Mouse (Mus musculus) retina, embryonic 14.5 days (tissue): ENCODE measurements around the gene Cfap126.
"Not testable (repeated sequence)": the region's sequence is repeated elsewhere in the genome, so short reads cannot be mapped to it uniquely, and the experiment has no call there.

Experiments
- DNase-seq: peaks from one replicate; pipeline ENCODE4 v3.0.0-alpha.2; 2015; ENCODE audit warnings: low spot score

Gene Cfap126

DNA sequence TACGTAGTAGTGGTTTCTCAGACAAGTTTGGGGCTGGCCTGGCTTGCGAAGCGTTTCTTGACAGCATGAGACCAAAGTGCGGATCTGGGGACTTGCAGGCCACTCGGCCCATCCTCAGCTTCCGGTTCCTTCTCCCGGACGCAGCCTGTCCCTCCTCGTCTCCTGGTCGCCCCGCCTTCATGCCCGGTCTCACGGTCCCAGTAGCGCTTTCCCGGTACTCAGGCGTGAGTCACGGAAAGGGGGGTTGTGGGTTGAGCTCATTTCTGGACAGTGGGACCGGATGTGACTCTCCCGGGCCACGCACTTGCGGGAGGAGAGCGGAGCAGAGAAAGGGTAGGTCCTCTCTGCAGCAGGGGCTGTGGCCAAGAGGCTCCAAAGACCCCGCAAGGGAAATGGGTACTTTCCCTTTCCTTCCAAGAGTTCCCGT lies at the start of gene Cfap126:
Gene Cfap126, plus strand, starts transcription at position 46 of the 427 bp plus-strand sequence.
- peak; percentile 66 for DNase-seq

DNA sequence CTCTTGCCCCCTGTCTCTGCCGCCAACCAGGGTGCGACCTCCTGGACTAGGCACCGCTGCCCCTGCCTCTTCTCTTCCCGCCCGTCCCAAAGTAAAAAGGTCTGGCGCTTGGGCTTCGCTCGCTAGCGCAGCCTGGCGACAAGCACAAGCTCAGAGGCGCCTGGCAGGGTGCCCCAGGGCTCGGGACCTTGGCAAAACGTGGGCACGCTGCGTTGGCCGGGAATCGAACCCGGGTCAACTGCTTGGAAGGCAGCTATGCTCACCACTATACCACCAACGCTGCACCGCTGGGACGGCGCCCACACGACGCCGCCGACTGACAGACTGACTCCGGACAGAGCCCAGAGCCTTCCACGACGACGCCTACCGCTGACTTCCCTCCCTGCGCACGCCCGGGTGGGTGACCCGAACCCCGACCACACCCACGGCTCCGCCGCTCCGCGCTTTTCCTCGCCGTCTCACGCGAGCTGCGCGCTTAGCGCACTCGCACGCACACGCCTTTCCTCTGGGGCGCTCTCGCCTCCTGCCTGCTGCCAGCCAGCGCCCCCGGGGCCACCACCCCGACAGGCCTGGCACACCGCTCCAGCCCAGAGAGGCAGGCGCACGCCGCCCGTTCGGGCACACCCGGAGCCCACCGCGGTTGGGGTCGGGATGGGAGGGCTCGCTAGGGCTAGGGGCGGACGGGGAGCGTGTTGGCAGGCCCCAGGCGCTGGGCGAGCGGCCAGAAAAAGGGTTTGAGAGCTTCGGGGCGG lies 49.1 kb upstream of the Cfap126 start, which contains the start of gene Fcgr3:
Gene Fcgr3, minus strand, starts transcription at position 445 of the 752 bp plus-strand sequence.
- DNase-seq, result peak; percentile 74

DNA sequence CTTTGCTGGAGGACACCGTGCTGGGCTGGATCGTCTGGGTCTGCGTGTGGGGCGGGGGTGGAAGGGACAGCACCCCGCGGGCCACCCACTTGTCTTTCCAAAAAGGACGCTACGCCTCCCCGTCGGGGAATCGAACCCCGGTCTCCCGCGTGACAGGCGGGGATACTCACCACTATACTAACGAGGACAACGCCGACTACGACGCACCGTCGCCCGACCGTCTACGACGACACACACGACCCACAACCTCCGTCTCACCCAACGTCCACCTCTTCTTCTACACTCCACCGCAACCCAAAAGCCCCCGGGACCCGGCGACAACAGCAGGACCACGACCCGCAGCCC lies 48.5 kb upstream of the Cfap126 start:
- not testable (repeated sequence) for DNase-seq

DNA sequence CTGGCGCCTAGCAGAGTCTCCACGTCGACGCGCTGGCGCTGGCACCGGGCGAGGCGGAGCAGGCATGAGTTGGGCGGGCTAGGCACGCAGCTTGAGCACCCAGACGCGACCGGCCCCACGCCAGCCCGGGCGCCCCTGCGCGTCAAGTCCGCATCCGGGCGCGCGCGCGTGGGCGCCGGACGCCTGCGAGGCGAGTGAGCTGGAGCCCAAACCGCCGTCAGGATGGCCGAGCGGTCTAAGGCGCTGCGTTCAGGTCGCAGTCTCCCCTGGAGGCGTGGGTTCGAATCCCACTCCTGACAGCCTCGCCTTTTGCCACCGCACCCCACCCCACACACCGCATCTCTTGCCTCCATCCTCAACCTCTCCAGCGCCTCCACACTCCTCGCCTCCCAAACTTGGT lies 48.0 kb upstream of the Cfap126 start:
- DNase-seq, result not testable (repeated sequence)

DNA sequence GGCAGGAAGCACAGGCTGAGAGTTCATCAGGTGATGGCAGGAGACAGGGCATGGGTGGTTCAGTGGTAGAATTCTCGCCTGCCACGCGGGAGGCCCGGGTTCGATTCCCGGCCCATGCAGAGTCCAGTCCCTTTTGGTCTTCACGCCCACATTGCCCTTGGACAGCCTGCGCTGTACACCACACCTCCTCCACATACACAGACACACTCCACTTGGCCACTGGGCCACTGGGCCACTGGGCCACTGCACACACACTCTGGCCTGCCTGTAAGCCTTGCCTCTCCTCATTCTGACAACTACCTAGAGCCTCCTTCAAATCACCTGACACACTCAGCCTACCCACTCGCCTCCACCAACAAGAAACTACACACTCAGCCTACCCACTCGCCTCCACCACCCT lies 47.1 kb upstream of the Cfap126 start:
- not testable (repeated sequence) for DNase-seq

DNA sequence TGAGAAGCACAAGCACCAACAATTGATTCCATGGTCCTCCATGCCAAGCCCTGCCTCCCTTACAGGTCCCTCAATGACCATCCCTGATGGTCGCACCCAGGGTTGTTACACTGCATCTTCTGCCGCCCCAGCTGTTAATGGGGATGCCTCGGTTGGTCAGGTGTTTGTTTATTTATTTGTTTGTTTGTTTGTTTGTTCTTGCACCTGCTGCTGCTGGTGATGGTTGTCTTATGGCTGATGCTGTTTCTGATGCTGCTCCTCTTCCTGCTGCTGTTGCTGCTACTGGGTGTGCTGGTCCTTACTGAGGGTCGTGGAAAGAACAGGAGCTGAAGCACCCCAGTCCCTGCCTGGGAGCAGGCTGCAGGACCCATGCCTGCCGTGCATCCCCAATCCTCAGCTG lies 45.8 kb upstream of the Cfap126 start:
- DNase-seq, result not testable (repeated sequence)

DNA sequence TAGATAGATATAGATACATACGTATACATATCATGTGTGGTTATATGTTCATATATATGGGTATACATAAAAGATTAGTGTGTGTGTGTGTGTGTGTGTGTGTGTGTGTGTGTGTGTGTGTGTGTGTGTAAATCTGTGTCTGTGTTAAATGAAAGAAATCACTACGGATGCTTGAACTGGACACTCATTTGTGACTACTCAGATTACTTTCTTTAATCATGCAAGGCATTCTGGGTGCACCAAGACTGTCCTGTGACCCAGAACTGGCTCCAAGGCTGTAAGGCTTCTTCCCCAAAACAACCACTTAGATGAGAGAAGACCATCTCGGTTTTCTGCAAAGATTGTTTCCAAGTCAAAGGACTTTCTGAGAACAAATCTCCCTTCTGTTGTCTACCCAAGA lies 44.2 kb upstream of the Cfap126 start:
- DNase-seq, result peak; percentile 39

DNA sequence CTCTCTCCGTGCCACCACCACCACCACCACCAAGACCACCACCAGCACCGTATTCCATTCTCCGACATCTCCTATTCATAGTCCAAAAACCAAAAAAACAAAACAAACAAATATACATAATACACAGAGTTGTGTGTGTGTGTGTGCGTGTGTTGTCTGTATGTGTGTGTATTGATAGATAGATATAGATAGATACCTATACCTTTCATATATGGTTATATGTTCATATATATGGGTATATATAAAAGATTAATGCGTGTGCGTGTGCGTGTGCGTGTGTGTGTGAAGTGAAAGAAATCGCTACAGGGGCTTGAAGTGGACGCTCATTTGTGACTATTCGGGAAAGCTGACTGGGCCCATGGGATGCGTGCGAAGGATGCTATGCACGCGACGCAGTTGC lies 42.8 kb upstream of the Cfap126 start:
- DNase-seq, result peak; percentile 20

DNA sequence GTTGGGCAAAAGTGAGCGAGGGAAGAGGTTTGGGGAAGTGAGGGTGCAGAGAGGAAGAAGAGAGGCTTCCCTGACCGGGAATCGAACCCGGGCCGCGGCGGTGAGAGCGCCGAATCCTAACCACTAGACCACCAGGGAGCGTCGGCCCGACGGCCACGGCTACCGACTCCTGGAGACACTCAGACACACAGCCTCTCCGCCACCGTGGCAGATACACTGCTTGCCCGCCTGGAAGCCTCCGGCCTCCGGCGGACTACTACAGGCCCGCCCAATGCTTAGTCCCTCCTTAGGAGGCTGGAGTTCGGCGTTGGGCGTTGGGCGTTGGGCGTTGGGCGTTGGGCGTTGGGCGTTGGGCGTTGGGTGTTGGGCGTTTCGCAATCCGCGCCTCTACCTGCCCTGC lies 42.0 kb upstream of the Cfap126 start:
- not testable (repeated sequence) for DNase-seq

DNA sequence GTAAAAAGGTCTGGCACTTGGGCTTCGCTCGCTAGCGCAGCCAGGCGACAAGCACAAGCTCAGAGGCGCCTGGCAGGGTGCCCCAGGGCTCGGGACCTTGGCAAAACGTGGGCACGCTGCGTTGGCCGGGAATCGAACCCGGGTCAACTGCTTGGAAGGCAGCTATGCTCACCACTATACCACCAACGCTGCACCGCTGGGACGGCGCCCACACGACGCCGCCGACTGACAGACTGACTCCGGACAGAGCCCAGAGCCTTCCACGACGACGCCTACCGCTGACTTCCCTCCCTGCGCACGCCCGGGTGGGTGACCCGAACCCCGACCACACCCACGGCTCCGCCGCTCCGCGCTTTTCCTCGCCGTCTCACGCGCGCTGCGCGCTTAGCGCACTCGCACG lies 41.5 kb upstream of the Cfap126 start:
- not testable (repeated sequence) for DNase-seq

DNA sequence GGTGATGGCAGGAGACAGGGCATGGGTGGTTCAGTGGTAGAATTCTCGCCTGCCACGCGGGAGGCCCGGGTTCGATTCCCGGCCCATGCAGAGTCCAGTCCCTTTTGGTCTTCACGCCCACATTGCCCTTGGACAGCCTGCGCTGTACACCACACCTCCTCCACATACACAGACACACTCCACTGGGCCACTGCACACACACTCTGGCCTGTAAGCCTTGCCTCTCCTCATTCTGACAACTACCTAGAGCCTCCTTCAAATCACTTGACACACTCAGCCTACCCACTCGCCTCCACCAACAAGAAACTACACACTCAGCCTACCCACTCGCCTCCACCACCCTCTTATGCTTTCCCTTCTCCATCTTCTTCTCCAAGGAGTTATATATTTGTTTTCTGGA lies 39.4 kb upstream of the Cfap126 start:
- peak; percentile 62 for DNase-seq

DNA sequence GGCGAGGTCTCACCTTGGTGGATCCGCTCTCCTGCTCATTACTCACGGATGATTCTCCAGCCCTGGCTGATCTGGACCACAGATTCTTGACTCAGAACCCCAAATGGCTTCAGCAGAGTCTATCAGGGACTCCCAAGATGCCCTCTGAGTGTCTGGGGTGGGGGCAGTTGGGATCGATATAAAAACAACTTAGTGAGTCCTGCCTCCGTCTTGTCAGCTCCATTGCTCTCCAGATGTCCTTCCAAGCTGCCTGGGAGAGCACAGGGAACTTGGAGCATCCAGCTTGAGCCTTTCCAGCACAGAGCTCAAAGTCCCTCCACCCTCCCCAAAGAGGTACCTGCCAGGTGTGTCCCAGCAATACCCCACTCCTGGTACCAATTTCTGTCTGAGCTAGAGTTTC lies 37.5 kb upstream of the Cfap126 start:
- DNase-seq, result not testable (repeated sequence)

DNA sequence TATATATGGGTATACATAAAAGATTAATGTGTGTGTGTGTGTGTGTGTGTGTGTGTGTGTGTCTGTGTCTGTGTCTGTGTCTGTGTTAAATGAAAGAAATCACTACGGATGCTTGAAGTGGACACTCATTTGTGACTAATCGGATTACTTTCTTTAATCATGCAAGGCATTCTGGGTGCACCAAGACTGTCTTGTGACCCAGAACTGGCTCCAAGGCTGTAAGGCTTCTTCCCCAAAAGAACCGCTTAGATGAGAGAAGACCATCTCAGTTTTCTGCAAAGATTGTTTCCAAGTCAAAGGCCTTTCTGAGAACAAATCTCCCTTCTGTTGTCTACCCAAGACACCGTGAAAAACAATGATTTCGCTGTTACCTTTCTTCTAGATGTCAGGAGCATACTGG lies 36.5 kb upstream of the Cfap126 start:
- not testable (repeated sequence) for DNase-seq

DNA sequence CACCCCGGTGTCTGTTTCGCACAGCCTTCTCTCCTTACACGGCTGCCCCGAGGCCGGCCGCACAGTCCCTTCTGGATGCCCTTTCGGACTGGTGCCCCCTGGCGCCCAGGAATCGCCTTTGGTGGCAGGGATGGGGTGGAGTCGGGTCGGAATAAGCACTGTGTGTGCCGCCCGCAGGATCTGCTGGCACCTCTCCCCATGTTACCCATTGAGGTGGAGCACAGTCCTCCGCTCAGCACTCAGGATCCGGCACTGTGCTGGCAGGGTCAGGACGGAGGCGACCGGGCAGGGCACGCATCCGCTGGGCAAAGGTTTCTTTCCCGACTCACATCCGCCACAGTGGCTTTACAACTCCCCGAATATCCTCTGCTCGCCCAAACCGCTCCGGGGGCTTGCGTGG lies 35.8 kb upstream of the Cfap126 start:
- not testable (repeated sequence) for DNase-seq

DNA sequence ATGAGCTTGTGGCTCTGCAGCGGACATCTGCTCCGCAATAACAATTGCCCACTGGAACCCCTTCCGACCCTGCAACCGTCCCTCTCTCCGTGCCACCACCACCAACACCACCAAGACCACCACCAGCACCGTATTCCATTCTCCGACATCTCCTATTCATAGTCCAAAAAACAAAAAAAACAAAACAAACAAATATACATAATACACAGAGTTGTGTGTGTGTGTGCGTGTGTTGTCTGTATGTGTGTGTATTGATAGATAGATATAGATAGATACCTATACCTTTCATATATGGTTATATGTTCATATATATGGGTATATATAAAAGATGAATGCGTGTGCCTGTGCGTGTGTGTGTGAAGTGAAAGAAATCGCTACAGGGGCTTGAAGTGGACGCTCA lies 35.3 kb upstream of the Cfap126 start:
- DNase-seq, result not testable (repeated sequence)

DNA sequence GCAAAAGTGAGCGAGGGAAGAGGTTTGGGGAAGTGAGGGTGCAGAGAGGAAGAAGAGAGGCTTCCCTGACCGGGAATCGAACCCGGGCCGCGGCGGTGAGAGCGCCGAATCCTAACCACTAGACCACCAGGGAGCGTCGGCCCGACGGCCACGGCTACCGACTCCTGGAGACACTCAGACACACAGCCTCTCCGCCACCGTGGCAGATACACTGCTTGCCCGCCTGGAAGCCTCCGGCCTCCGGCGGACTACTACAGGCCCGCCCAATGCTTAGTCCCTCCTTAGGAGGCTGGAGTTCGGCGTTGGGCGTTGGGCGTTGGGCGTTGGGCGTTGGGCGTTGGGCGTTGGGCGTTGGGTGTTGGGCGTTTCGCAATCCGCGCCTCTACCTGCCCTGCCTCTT lies 34.4 kb upstream of the Cfap126 start:
- not testable (repeated sequence) for DNase-seq

DNA sequence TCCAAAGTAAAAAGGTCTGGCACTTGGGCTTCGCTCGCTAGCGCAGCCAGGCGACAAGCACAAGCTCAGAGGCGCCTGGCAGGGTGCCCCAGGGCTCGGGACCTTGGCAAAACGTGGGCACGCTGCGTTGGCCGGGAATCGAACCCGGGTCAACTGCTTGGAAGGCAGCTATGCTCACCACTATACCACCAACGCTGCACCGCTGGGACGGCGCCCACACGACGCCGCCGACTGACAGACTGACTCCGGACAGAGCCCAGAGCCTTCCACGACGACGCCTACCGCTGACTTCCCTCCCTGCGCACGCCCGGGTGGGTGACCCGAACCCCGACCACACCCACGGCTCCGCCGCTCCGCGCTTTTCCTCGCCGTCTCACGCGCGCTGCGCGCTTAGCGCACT lies 33.9 kb upstream of the Cfap126 start:
- DNase-seq, result not testable (repeated sequence)

DNA sequence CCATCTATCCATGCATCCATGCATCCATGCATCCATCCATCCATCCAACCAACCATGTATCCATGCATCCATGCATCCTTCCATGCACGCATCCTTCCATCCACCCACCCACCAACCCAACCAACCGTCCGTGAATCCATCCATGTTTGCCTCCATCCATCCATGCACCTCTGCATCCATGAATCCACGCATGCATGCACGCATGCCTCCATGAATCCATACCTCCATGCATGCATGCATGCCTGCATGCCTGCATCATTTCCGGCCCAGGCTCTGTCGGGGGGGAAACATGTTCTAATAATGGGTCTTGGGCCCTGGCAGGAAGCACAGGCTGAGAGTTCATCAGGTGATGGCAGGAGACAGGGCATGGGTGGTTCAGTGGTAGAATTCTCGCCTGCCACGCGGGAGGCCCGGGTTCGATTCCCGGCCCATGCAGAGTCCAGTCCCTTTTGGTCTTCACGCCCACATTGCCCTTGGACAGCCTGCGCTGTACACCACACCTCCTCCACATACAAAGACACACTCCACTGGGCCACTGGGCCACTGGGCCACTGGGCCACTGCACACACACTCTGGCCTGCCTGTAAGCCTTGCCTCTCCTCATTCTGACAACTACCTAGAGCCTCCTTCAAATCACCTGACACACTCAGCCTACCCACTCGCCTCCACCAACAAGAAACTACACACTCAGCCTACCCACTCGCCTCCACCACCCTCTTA lies 32.0 kb upstream of the Cfap126 start:
- not testable (repeated sequence) for DNase-seq

DNA sequence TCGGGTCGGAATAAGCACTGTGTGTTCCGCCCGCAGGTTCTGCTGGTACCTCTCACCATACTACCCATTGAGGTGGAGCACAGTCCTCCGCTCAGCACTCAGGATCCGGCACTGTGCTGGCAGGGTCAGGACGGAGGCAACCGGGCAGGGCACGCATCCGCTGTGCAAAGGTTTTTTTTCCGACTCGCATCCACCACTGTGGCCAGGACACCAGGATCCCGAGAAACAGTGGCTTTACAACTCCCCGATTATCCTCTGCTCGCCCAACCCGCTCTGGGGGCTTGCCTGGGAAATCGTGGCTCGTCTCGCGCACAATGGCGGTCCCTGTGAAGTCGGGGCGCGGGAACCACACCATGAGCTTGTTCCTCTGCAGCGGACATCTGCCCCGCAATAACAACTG lies 28.0 kb upstream of the Cfap126 start:
- peak; percentile 35 for DNase-seq

DNA sequence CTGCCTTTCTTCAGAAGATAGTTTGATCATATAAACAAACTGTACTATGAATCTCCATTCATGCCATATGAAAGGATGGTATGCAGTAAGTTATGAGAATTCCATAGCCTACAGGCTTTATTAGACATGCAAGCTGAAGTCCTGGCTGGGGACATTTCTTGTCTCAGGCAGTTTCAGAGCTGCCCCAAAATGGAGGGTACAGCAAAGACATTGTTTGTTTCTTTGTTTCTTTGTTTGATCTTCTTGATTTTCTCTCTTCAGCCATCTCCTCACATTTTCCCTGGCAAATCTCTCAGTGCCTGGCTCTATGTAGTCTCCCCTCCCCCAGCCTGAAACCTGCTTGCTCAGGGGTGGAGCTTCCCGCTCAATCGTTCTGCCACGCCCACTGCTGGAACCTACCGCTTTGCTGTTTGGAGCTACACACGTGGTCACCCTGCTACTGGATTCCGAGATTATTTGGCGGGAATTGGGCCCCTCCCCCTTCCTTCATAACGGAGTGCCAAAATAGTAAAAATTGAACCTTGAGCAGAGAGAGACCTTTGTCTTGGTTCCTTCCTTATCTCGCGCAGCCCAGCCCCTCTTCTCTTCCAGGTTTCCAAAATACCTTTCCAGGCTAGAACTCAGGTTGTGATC lies 25.4 kb upstream of the Cfap126 start:
- DNase-seq, result peak; percentile 28

DNA sequence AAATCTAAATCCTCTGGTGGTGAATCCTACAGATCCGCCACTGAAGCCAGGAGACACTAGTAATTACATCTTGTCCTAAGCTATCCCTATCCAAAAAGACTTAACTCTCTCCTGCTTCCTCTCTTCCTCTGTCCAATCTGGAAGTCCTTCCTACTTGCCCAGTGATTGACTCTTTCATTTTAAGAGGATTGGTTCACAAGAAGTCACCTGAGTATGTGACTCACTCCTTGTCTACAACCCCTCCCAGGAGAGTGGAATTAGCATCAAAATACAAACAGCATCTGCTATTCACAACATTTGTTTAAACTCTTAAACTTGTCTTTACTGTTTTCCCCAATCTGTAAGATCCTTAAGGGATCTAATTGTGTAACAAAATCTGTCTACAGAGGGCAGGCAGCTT lies 23.8 kb upstream of the Cfap126 start:
- DNase-seq, result no peak

DNA sequence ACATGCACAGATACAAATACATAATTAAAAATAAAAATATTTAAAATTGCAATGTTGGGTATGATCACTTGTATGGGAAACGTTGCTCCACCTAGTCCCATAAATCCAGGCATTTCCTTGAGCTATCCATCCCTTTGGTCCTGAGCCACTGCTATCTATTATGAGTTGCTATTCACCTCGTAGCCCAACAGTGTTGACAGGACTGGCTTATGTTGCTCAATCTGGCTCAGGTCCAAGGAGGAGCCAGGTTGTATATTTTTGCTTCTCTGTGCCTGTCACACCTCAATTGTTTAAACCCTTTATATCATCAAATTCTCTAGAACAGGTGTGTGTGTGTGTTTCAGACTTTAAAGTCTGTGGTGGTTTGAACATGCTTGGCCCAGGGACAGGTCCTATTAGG lies 23.0 kb upstream of the Cfap126 start:
- DNase-seq, result no peak

DNA sequence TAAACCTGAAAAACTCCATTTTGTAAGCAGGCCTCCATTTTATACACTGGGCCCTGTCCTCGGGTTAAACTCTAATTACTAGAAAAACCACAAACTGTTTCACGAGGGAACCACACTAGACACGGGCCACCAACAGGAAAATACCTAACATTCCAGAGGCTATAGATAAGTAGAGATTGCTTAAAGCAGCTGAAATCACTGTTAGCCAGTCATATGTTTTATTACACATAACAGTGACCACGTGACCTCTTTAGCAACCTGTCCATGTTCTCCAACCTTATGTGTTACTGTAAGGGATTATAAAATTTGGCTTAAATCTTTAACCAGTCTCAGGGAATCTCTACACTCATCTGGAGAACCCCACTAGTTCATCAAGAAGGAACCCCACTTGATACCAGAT lies 19.3 kb upstream of the Cfap126 start:
- no peak for DNase-seq
